Mouse (Mus musculus) liver, postnatal 0 days (tissue): Measurements from ENCODE around the gene Proser3. TPM values are rescaled to one million over a fixed set of nuclear protein-coding genes. Genes with fewer than 3 reads are reported as not detected.

Source experiments
- ATAC-seq: fragments of 200-750 bp; cut with Nextera tagmentation; 2 replicates; pipeline ENCODE4 v1.8.0; 2017; ENCODE audit warnings: mild to moderate bottlenecking, moderate library complexity
- DNase-seq: peaks from one replicate; pipeline ENCODE4 v3.0.0-alpha.2; 2016
- H3K27ac ChIP-seq: fragments of 300-500 bp; sonication (generic); 2 replicates; pipeline ENCODE4 v1.5.1; 2014; ENCODE audit warnings: antibody characterized with exemption, moderate library complexity, mild to moderate bottlenecking, low read depth
- H3K27me3 ChIP-seq: fragments of 300-500 bp; sonication (generic); 2 replicates; pipeline ENCODE4 v1.6.1; 2014; ENCODE audit warnings: low read length, control low read depth, mixed read lengths; ENCODE audit not compliant: insufficient read depth
- H3K36me3 ChIP-seq: fragments of 300-500 bp; sonication (generic); replicated peaks from 2 replicates; pipeline ENCODE4 v1.6.1; 2014; ENCODE audit warnings: mild to moderate bottlenecking, control low read depth, low read length, moderate library complexity, mixed read lengths; ENCODE audit not compliant: insufficient read depth
- H3K4me1 ChIP-seq: fragments of 300-500 bp; sonication (generic); 2 replicates; pipeline ENCODE4 v1.6.1; 2014; ENCODE audit warnings: antibody characterized with exemption, mild to moderate bottlenecking, control low read depth; ENCODE audit not compliant: insufficient read depth
- H3K4me2 ChIP-seq: fragments of 300-500 bp; sonication (generic); 2 replicates; pipeline ENCODE4 v1.6.1; 2014; ENCODE audit warnings: low read depth, mild to moderate bottlenecking, low read length, moderate library complexity, mixed read lengths
- H3K4me3 ChIP-seq: fragments of 300-500 bp; sonication (generic); 2 replicates; pipeline ENCODE4 v1.5.1; 2014; ENCODE audit warnings: low read depth, low read length
- H3K9ac ChIP-seq: fragments of 300-500 bp; sonication (generic); replicated peaks from 2 replicates; pipeline ENCODE4 v1.6.1; 2014; ENCODE audit warnings: mild to moderate bottlenecking, moderate library complexity
- H3K9me3 ChIP-seq: fragments of 300-500 bp; sonication (generic); 2 replicates; pipeline ENCODE4 v1.6.1; 2016; ENCODE audit warnings: mild to moderate bottlenecking, control low read depth, low read length, mixed read lengths
- CTCF ChIP-seq: sonication (generic); IDR thresholded peaks from 2 replicates; pipeline ENCODE4 v1.5.1; 2016; ENCODE audit warnings: antibody characterized with exemption, low read depth
- EP300 ChIP-seq: IDR thresholded peaks from 2 replicates; pipeline ENCODE4 v1.6.1; 2016; ENCODE audit warnings: antibody characterized with exemption, low read depth, mild to moderate bottlenecking
- WGBS: fragments of 180-500 bp; shearing (Covaris S2); extraction: QIAGEN DNeasy Blood & Tissue Kit; methylation state at CpG from one replicate; pipeline ENCODE4 v1.1.7; 2014; ENCODE audit not compliant: insufficient replicate concordance; 5-methylcytosine and 5-hydroxymethylcytosine counted together
- microRNA-seq: library from miRNA; unstranded; fragments of <30 nt; microRNA quantifications from one replicate; pipeline ENCODE4, GENCODE M21; 2016
- polyA plus RNA-seq: library from polyadenylated mRNA; unstranded; fragments of >200 nt; fragmentation: Nextera tagmentation; extraction: Ambion mirVana; gene quantifications from 2 replicates; pipeline ENCODE4 v1.2.1, GENCODE M21; 2015

The Proser3 gene
- polyA plus RNA-seq, 1 experiment from 2014 or later: 1.1 TPM

GRCm38 (mm10) chr7:30490957-30491307, 61.2 kb downstream of the Proser3 start:
- TF ChIP-seq CTCF (no peak), EP300 (no peak)
- Histone ChIP-seq H3K4me2 (no peak overlapping the region), H3K27me3 (no peaks in the 10 kb centered on the region), H3K36me3 (no peaks in the 10 kb centered on the region), H3K4me3 (no peak overlapping the region), H3K4me1 (peaks cover 3% of the 10 kb centered on the region; the same call in 1 of the 2 replicates), H3K27ac (no peak overlapping the region), H3K9ac (no peak overlapping the region), H3K9me3 (no peaks in the 10 kb centered on the region)
- WGBS: 21% methylated on average over 6 of the region's 6 CpGs
- ATAC-seq (no peak), DNase-seq (no peak)

GRCm38 (mm10) chr7:30490251-30490956, 61.7 kb downstream of the Proser3 start:
- TF ChIP-seq CTCF (peak; percentile 82), EP300 (no peak)

More at GRCm38 (mm10) chr7:30490251-30490956, 61.7 kb downstream of the Proser3 start:
- DNase-seq (peak; percentile 53), ATAC-seq (no peak)
- Histone ChIP-seq H3K27me3 (no peaks in the 10 kb centered on the region), H3K36me3 (no peaks in the 10 kb centered on the region), H3K9me3 (no peaks in the 10 kb centered on the region), H3K9ac (no peak overlapping the region), H3K27ac (no peak overlapping the region), H3K4me2 (no peak overlapping the region), H3K4me3 (no peak overlapping the region), H3K4me1 (peaks cover 3% of the 10 kb centered on the region; the same call in 1 of the 2 replicates)
- WGBS: 35% methylated on average over 16 of the region's 16 CpGs

Small RNAs within 50 kb of the gene (microRNA-seq; reads per million reads assigned to microRNA genes)
- 2.0 reads per million for gene Gm38670
- not detected for gene Mir3569

Other genes starting within 250 kb of the Proser3 start
- gene Alkbh6, start 243.6 kb downstream of the Proser3 start, polyA plus RNA-seq: 23.1 and 23.9 TPM in 2 replicates
- gene Syne4, start 237.5 kb downstream of the Proser3 start, polyA plus RNA-seq: 11.4 and 12.8 TPM in 2 replicates
- not detected in 2 replicates for gene E130208F15Rik, start 230.6 kb downstream of the Proser3 start, polyA plus RNA-seq
- gene Sdhaf1, start 228.4 kb downstream of the Proser3 start, polyA plus RNA-seq: 14.0 TPM in 2 replicates
- gene Lrfn3, start 189.5 kb downstream of the Proser3 start, polyA plus RNA-seq: 7.4 and 8.3 TPM in 2 replicates
- gene Tyrobp, start 138.5 kb downstream of the Proser3 start, polyA plus RNA-seq: 221 and 231 TPM in 2 replicates
- gene Hcst, start 132.4 kb downstream of the Proser3 start, polyA plus RNA-seq: 17.4 and 17.6 TPM in 2 replicates
- 1.7 and 2.3 TPM in 2 replicates for gene Nfkbid, start 130.6 kb downstream of the Proser3 start, polyA plus RNA-seq
- gene Aplp1, start 106.8 kb downstream of the Proser3 start, polyA plus RNA-seq: 1.2 and 1.6 TPM in 2 replicates
- gene Kirrel2, start 94.6 kb downstream of the Proser3 start, polyA plus RNA-seq: 0.05 TPM in 1 of 2 replicates, not detected in the other
- gene Nphs1, start 94.0 kb downstream of the Proser3 start, polyA plus RNA-seq: 0.06 and 0.07 TPM in 2 replicates
- 203 and 205 TPM in 2 replicates for gene Prodh2, start 58.7 kb downstream of the Proser3 start, polyA plus RNA-seq
- gene Arhgap33, start 17.2 kb downstream of the Proser3 start, polyA plus RNA-seq: 1.0 and 1.1 TPM in 2 replicates
- gene Hspb6, start 121 bp downstream of the Proser3 start, polyA plus RNA-seq: 4.9 and 6.6 TPM in 2 replicates
- gene Lin37, start 7.5 kb upstream of the Proser3 start, polyA plus RNA-seq: 16.0 and 18.9 TPM in 2 replicates
- 34.4 and 34.8 TPM in 2 replicates for gene U2af1l4, start 11.0 kb upstream of the Proser3 start, polyA plus RNA-seq
- 1.5 and 1.8 TPM in 2 replicates for gene Gm49396, start 11.0 kb upstream of the Proser3 start, polyA plus RNA-seq
- gene Psenen, start 11.3 kb upstream of the Proser3 start, polyA plus RNA-seq: 85.3 and 94.5 TPM in 2 replicates
- 0.52 and 1.2 TPM in 2 replicates for gene Igflr1, start 13.1 kb upstream of the Proser3 start, polyA plus RNA-seq
- gene Kmt2b, start 36.4 kb upstream of the Proser3 start, polyA plus RNA-seq: 1.9 and 3.1 TPM in 2 replicates
- gene Zbtb32, start 46.6 kb upstream of the Proser3 start, polyA plus RNA-seq: 0.53 and 1.2 TPM in 2 replicates
- 0.07 and 0.14 TPM in 2 replicates for gene Upk1a, start 60.5 kb upstream of the Proser3 start, polyA plus RNA-seq
- gene Cox6b1, start 73.9 kb upstream of the Proser3 start, polyA plus RNA-seq: 995 and 998 TPM in 2 replicates
- gene Etv2, start 83.6 kb upstream of the Proser3 start, polyA plus RNA-seq: not detected in 2 replicates
- 41.8 and 43.3 TPM in 2 replicates for gene Rbm42, start 98.0 kb upstream of the Proser3 start, polyA plus RNA-seq
- gene Haus5, start 112.7 kb upstream of the Proser3 start, polyA plus RNA-seq: 11.4 and 13.0 TPM in 2 replicates
- gene Pmis2, start 119.3 kb upstream of the Proser3 start, polyA plus RNA-seq: not detected in 2 replicates
- 0.53 and 1.4 TPM in 2 replicates for gene 2200002J24Rik, start 146.6 kb upstream of the Proser3 start, polyA plus RNA-seq
- gene Atp4a, start 159.9 kb upstream of the Proser3 start, polyA plus RNA-seq: 1.1 and 1.6 TPM in 2 replicates
- 153 and 158 TPM in 2 replicates for gene Tmem147, start 177.2 kb upstream of the Proser3 start, polyA plus RNA-seq
- 0.12 TPM in 1 of 2 replicates, not detected in the other for gene Gapdhs, start 191.4 kb upstream of the Proser3 start, polyA plus RNA-seq
- 0.69 and 0.77 TPM in 2 replicates for gene Sbsn, start 199.2 kb upstream of the Proser3 start, polyA plus RNA-seq
- gene Dmkn, start 211.5 kb upstream of the Proser3 start, polyA plus RNA-seq: 1.5 and 1.8 TPM in 2 replicates
- not detected in 2 replicates for gene Krtdap, start 235.6 kb upstream of the Proser3 start, polyA plus RNA-seq